Mouse (Mus musculus): ENCODE data around the gene Gpr61. TPM values are rescaled to one million over a fixed set of nuclear protein-coding genes. Genes with fewer than 3 reads are reported as not detected.

The Gpr61 gene
- total and polyA plus RNA-seq, 2 experiments from 2014 or later: 0.11 TPM; not detected in 1

- H3K4me2 ChIP-seq (ENCODE audit: low read depth, low read length): peak within 1 kb of the TSS; percentile 59
- DNase-seq (ENCODE audit: low spot score): peak; percentile 94
- ATAC-seq (ENCODE audit: insufficient read depth, low read depth): peak; percentile 93
- no peaks in the 10 kb centered on the region; the same call in none of the 2 replicates for H3K36me3 ChIP-seq (replicated peaks; ENCODE audit: control insufficient read depth, insufficient read depth, low read length)
- H3K4me3 ChIP-seq (ENCODE audit: low read depth, low read length): peak within 1 kb of the TSS; percentile 82
- H3K9ac ChIP-seq (replicated peaks; ENCODE audit: low read depth, low read length): peak within 1 kb of the TSS; percentile 90
- WGBS: under 1% methylated on average over 62 of the region's 63 CpGs
- TF ChIP-seq EP300 (IDR thresholded peaks at IDR 0.05; ENCODE audit: low read depth): peak; percentile 69; the same call in 1 of the 2 replicates
- peak; percentile 28; the same call in 1 of the 2 replicates for TF ChIP-seq CTCF (IDR thresholded peaks at IDR 0.05; ENCODE audit: low read depth)
- H3K4me1 ChIP-seq (ENCODE audit: control insufficient read depth, insufficient read depth): peaks cover 22% of the 10 kb centered on the region
- H3K27me3 ChIP-seq (ENCODE audit: control insufficient read depth, insufficient read depth, low read length): no peaks in the 10 kb centered on the region
- H3K9me3 ChIP-seq (replicated peaks; ENCODE audit: control insufficient read depth, low read length): no peaks in the 10 kb centered on the region
- peak within 1 kb of the TSS; percentile 95 for H3K27ac ChIP-seq (ENCODE audit: low read depth)
Measured at GRCm38 (mm10) chr3:108145534-108146445, 8.9 kb downstream of the Gpr61 start, which contains the start of gene Gnai3. Gene Gnai3 (minus strand): TSS chr3:108146146.

GRCm38 (mm10) chr3:108140786-108141185, 13.9 kb downstream of the Gpr61 start:
- DNase-seq (ENCODE audit: low spot score) (no peak), ATAC-seq (ENCODE audit: insufficient read depth, low read depth) (no peak)
- 65% methylated on average over 4 of the region's 4 CpGs for WGBS
- H3K27ac ChIP-seq (ENCODE audit: low read depth): no peak overlapping the region
- H3K4me3 ChIP-seq (ENCODE audit: low read depth, low read length): no peak overlapping the region
- no peaks in the 10 kb centered on the region for H3K27me3 ChIP-seq (ENCODE audit: control insufficient read depth, insufficient read depth, low read length)
- H3K4me2 ChIP-seq (ENCODE audit: low read depth, low read length): no peak overlapping the region
- H3K9ac ChIP-seq (replicated peaks; ENCODE audit: low read depth, low read length): no peak overlapping the region
- H3K4me1 ChIP-seq (ENCODE audit: control insufficient read depth, insufficient read depth): peaks cover 10% of the 10 kb centered on the region
- TF ChIP-seq EP300 (IDR thresholded peaks at IDR 0.05; ENCODE audit: low read depth): no peak
- no peak for TF ChIP-seq CTCF (IDR thresholded peaks at IDR 0.05; ENCODE audit: low read depth)
- no peaks in the 10 kb centered on the region for H3K9me3 ChIP-seq (replicated peaks; ENCODE audit: control insufficient read depth, low read length)
- peaks cover 10% of the 10 kb centered on the region for H3K36me3 ChIP-seq (replicated peaks; ENCODE audit: control insufficient read depth, insufficient read depth, low read length)

- DNase-seq (ENCODE audit: low spot score): no peak
- no peak overlapping the region for H3K27ac ChIP-seq (ENCODE audit: low read depth)
- no peaks in the 10 kb centered on the region for H3K27me3 ChIP-seq (ENCODE audit: control insufficient read depth, insufficient read depth, low read length)
- peaks cover 10% of the 10 kb centered on the region for H3K36me3 ChIP-seq (replicated peaks; ENCODE audit: control insufficient read depth, insufficient read depth, low read length)
- H3K9ac ChIP-seq (replicated peaks; ENCODE audit: low read depth, low read length): no peak overlapping the region
- no peak overlapping the region for H3K4me3 ChIP-seq (ENCODE audit: low read depth, low read length)
- H3K4me1 ChIP-seq (ENCODE audit: control insufficient read depth, insufficient read depth): 0 out of 2 replicates have a peak, but pooled peaks cover 3% of the 10 kb centered on the region
- no peak overlapping the region for H3K4me2 ChIP-seq (ENCODE audit: low read depth, low read length)
- no peaks in the 10 kb centered on the region for H3K9me3 ChIP-seq (replicated peaks; ENCODE audit: control insufficient read depth, low read length)
- ATAC-seq (ENCODE audit: insufficient read depth, low read depth): no peak
- TF ChIP-seq CTCF (IDR thresholded peaks at IDR 0.05; ENCODE audit: low read depth) (no peak), EP300 (IDR thresholded peaks at IDR 0.05; ENCODE audit: low read depth) (no peak)
- WGBS: 61% methylated on average over 1 of the region's 1 CpGs
Measured at GRCm38 (mm10) chr3:108139113-108139512, 15.6 kb downstream of the Gpr61 start.

- peaks cover under 1% of the 10 kb centered on the region; the same call in 1 of the 2 replicates for H3K36me3 ChIP-seq (replicated peaks; ENCODE audit: control insufficient read depth, insufficient read depth, low read length)
- no peak overlapping the region for H3K4me2 ChIP-seq (ENCODE audit: low read depth, low read length)
- no peaks in the 10 kb centered on the region for H3K9me3 ChIP-seq (replicated peaks; ENCODE audit: control insufficient read depth, low read length)
- peaks cover 14% of the 10 kb centered on the region for H3K4me1 ChIP-seq (ENCODE audit: control insufficient read depth, insufficient read depth)
- 50% methylated on average over 11 of the region's 11 CpGs for WGBS
- TF ChIP-seq CTCF (IDR thresholded peaks at IDR 0.05; ENCODE audit: low read depth) (no peak), EP300 (IDR thresholded peaks at IDR 0.05; ENCODE audit: low read depth) (no peak)
- no peaks in the 10 kb centered on the region for H3K27me3 ChIP-seq (ENCODE audit: control insufficient read depth, insufficient read depth, low read length)
- H3K9ac ChIP-seq (replicated peaks; ENCODE audit: low read depth, low read length): no peak overlapping the region
- H3K4me3 ChIP-seq (ENCODE audit: low read depth, low read length): no peak overlapping the region
- H3K27ac ChIP-seq (ENCODE audit: low read depth): no peak overlapping the region
- ATAC-seq (ENCODE audit: insufficient read depth, low read depth) (no peak), DNase-seq (ENCODE audit: low spot score) (no peak)
Measured at GRCm38 (mm10) chr3:108134701-108135100, 20.0 kb downstream of the Gpr61 start.

- Histone ChIP-seq H3K27me3 (ENCODE audit: control insufficient read depth, insufficient read depth, low read length) (no peaks in the 10 kb centered on the region), H3K9ac (replicated peaks; ENCODE audit: low read depth, low read length) (no peak overlapping the region), H3K4me2 (ENCODE audit: low read depth, low read length) (no peak overlapping the region), H3K4me1 (ENCODE audit: control insufficient read depth, insufficient read depth) (peaks cover 18% of the 10 kb centered on the region), H3K4me3 (ENCODE audit: low read depth, low read length) (no peak overlapping the region), H3K9me3 (replicated peaks; ENCODE audit: control insufficient read depth, low read length) (no peaks in the 10 kb centered on the region), H3K27ac (ENCODE audit: low read depth) (peak overlapping the region; percentile 36), H3K36me3 (replicated peaks; ENCODE audit: control insufficient read depth, insufficient read depth, low read length) (no peaks in the 10 kb centered on the region; the same call in 1 of the 2 replicates)
- WGBS: 59% methylated on average over 1 of the region's 1 CpGs
- no peak for DNase-seq (ENCODE audit: low spot score)
- ATAC-seq (ENCODE audit: insufficient read depth, low read depth): no peak
- TF ChIP-seq CTCF (IDR thresholded peaks at IDR 0.05; ENCODE audit: low read depth): no peak
- no peak for TF ChIP-seq EP300 (IDR thresholded peaks at IDR 0.05; ENCODE audit: low read depth)
Measured at GRCm38 (mm10) chr3:108132484-108132883, 22.2 kb downstream of the Gpr61 start.
